Mouse (Mus musculus) intestine, embryonic 14.5 days (tissue): ENCODE measurements around the gene Prtn3. TPM values are rescaled to one million over a fixed set of nuclear protein-coding genes. Genes with fewer than 3 reads are reported as not detected.

Experiments
- ATAC-seq: fragments of 200-750 bp; cut with Nextera tagmentation; replicated peaks from 2 replicates; pipeline ENCODE4 v1.8.0; 2017; ENCODE audit warnings: low read depth, moderate number of reproducible peaks, moderate TSS enrichment, moderate library complexity; ENCODE audit not compliant: low FRiP score, low TSS enrichment
- DNase-seq: peaks from one replicate; pipeline ENCODE4 v3.0.0-alpha.2; 2018; ENCODE audit warnings: low spot score
- H3K27ac ChIP-seq: fragments of 300-500 bp; sonication (generic); 2 replicates; pipeline ENCODE4 v1.5.1; 2014; ENCODE audit warnings: low read depth, mild to moderate bottlenecking, control low read depth
- H3K27me3 ChIP-seq: fragments of 300-500 bp; sonication (generic); replicated peaks from 2 replicates; pipeline ENCODE4 v1.6.1; 2014; ENCODE audit warnings: low read length, control low read depth; ENCODE audit not compliant: control insufficient read depth, insufficient read depth
- H3K36me3 ChIP-seq: fragments of 300-500 bp; sonication (generic); 2 replicates; pipeline ENCODE4 v1.6.1; 2014; ENCODE audit warnings: low read length, control low read depth; ENCODE audit not compliant: control insufficient read depth, insufficient read depth
- H3K4me1 ChIP-seq: fragments of 300-500 bp; sonication (generic); replicated peaks from 2 replicates; pipeline ENCODE4 v1.6.1; 2014; ENCODE audit warnings: low read length, control low read depth, mixed read lengths; ENCODE audit not compliant: control insufficient read depth, insufficient read depth
- H3K4me2 ChIP-seq: fragments of 300-500 bp; sonication (generic); 2 replicates; pipeline ENCODE4 v1.6.1; 2014; ENCODE audit warnings: low read length
- H3K4me3 ChIP-seq: fragments of 300-500 bp; sonication (generic); 2 replicates; pipeline ENCODE4 v1.5.1; 2014; ENCODE audit warnings: low read depth, low read length, control low read depth, mixed read lengths
- H3K9ac ChIP-seq: fragments of 300-500 bp; sonication (generic); 2 replicates; pipeline ENCODE4 v1.6.1; 2014; ENCODE audit warnings: mild to moderate bottlenecking, low read length
- H3K9me3 ChIP-seq: fragments of 300-500 bp; sonication (generic); 2 replicates; pipeline ENCODE4 v1.6.1; 2016; ENCODE audit warnings: low read length, control low read depth; ENCODE audit not compliant: control insufficient read depth
- WGBS: fragments of 180-500 bp; shearing (Covaris S2); extraction: QIAGEN DNeasy Blood & Tissue Kit; methylation state at CpG from one replicate; pipeline ENCODE4 v1.1.7; 2014; 5-methylcytosine and 5-hydroxymethylcytosine counted together
- polyA plus RNA-seq: library from polyadenylated mRNA; unstranded; fragments of >200 nt; fragmentation: Nextera tagmentation; extraction: Ambion mirVana; gene quantifications from 2 replicates; pipeline ENCODE4 v1.2.1, GENCODE M21; 2014

Prtn3 gene
- polyA plus RNA-seq, 1 experiment from 2014 or later, result 5.2 TPM

GRCm38 (mm10) chr10:79857894-79858293, 16.4 kb upstream of the Prtn3 start:
- Histone ChIP-seq H3K9ac (peak overlapping the region; percentile 35; the same call in 1 of the 2 replicates), H3K27me3 (no peaks in the 10 kb centered on the region), H3K9me3 (no peaks in the 10 kb centered on the region), H3K4me3 (peak overlapping the region; percentile 98), H3K4me1 (peaks cover 29% of the 10 kb centered on the region), H3K4me2 (peak overlapping the region; percentile 96), H3K27ac (peak overlapping the region; percentile 43), H3K36me3 (peaks cover 60% of the 10 kb centered on the region)
- DNase-seq (no peak), ATAC-seq (no peak)
- 60% methylated on average over 2 of the region's 2 CpGs for WGBS

DNA sequence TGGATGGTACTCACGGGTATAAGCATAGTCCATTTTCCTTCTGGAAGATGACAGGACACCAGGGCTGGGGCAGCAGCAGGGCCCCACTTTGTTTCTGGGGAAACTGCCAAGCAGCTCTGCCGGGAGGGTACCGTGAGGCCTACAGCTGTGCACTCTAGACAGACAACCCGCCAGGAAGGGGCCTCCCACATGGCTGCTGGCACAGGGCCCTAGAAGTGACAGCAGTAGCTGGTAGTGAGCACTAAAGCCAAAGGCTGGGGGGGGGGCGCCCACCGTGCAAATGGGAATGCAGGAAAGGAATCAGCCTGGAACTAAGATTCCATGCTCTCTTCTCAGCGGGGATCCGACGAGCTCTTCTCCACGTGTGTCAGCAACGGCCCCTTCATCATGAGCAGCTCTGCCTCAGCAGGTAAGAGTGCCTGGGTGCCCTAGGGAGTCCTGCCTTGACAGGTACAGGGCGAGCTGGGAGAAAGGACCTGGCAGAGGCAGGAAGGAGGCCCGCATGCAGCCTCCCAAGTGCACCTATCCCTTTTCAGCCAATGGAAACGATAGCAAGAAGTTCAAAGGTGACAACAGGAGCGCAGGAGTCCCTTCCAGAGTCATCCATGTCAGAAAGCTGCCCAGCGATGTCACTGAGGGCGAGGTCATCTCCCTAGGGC, 15.7 kb upstream of the Prtn3 start:
- no peak for ATAC-seq
- WGBS, result 54% methylated on average over 17 of the region's 17 CpGs
- H3K36me3 ChIP-seq, result peaks cover 66% of the 10 kb centered on the region
- no peak for DNase-seq
- H3K27me3 ChIP-seq, result no peaks in the 10 kb centered on the region
- H3K27ac ChIP-seq, result peak overlapping the region; percentile 33; the same call in 1 of the 2 replicates
- H3K4me2 ChIP-seq, result peak overlapping the region; percentile 96
- H3K9ac ChIP-seq, result peak overlapping the region; percentile 35; the same call in 1 of the 2 replicates
- peaks cover 26% of the 10 kb centered on the region for H3K4me1 ChIP-seq
- H3K4me3 ChIP-seq, result peak overlapping the region; percentile 98
- H3K9me3 ChIP-seq, result no peaks in the 10 kb centered on the region

DNA sequence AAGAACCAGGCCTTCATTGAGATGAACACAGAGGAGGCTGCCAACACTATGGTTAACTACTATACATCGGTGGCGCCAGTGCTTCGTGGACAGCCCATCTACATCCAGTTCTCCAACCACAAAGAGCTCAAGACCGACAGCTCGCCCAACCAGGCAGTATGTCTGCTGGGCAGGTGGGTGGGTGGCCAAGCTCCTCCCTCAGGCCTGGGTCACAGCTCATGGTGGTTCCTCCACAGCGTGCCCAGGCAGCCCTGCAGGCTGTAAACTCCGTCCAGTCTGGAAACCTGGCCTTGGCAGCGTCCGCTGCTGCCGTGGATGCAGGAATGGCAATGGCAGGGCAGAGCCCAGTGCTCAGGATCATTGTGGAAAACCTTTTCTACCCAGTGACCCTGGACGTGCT, 15.2 kb upstream of the Prtn3 start:
- no peak overlapping the region for H3K4me3 ChIP-seq
- H3K4me1 ChIP-seq, result peaks cover 26% of the 10 kb centered on the region
- no peak overlapping the region for H3K4me2 ChIP-seq
- H3K36me3 ChIP-seq, result peaks cover 70% of the 10 kb centered on the region
- ATAC-seq (no peak), DNase-seq (no peak)
- H3K27me3 ChIP-seq, result no peaks in the 10 kb centered on the region
- 84% methylated on average over 11 of the region's 11 CpGs for WGBS
- no peaks in the 10 kb centered on the region for H3K9me3 ChIP-seq
- H3K27ac ChIP-seq, result no peak overlapping the region
- H3K9ac ChIP-seq, result no peak overlapping the region

GRCm38 (mm10) chr10:79860079-79860911, 14.0 kb upstream of the Prtn3 start:
- no peak overlapping the region for H3K27ac ChIP-seq
- no peaks in the 10 kb centered on the region for H3K27me3 ChIP-seq
- no peak overlapping the region for H3K4me3 ChIP-seq
- no peak for DNase-seq
- H3K9ac ChIP-seq, result no peak overlapping the region
- H3K36me3 ChIP-seq, result peaks cover 80% of the 10 kb centered on the region
- H3K4me1 ChIP-seq, result peaks cover 26% of the 10 kb centered on the region
- H3K4me2 ChIP-seq, result no peak overlapping the region
- ATAC-seq, result no peak
- no peaks in the 10 kb centered on the region for H3K9me3 ChIP-seq
- 92% methylated on average over 26 of the region's 26 CpGs for WGBS

GRCm38 (mm10) chr10:79861230-79862048, 12.8 kb upstream of the Prtn3 start:
- Histone ChIP-seq H3K9me3 (no peaks in the 10 kb centered on the region), H3K27ac (0 out of 2 replicates have a peak overlapping the region, but pooled peaks have one; percentile 9), H3K9ac (no peak overlapping the region), H3K27me3 (no peaks in the 10 kb centered on the region), H3K4me3 (no peak overlapping the region), H3K36me3 (peaks cover 91% of the 10 kb centered on the region), H3K4me1 (peaks cover 24% of the 10 kb centered on the region), H3K4me2 (no peak overlapping the region)
- DNase-seq (no peak), ATAC-seq (no peak)
- WGBS, result 74% methylated on average over 25 of the region's 25 CpGs

DNA sequence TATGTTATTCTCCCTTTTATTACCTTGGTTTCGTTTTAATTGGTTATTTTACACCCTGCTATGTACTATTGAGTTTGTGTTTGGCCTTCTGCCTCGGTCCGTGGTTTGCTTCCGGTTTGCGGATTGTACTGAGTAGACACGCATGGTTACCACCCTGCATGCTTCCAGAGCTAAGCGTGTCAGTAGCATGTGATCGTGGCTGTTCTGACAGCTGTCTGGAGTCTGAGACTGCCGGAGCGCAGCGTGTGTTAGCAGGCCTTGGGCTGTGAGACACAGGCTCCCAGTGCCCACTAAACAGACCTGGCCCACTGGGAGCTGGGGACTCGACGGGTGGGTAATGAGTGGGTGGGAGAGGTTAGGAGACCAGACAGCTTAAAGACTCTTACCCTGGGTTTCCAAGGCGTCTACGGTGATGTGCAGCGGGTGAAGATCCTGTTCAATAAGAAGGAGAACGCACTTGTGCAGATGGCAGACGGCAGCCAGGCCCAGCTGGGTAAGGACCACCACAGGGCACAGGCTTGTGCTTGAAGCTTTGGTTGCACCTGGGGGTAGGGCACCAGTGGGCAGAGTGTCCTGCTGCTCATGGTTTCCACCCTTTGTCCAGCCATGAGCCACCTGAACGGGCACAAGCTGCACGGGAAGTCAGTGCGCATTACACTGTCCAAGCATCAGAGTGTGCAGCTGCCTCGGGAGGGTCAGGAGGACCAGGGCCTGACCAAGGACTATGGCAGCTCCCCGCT, 12.1 kb upstream of the Prtn3 start:
- no peak overlapping the region for H3K9ac ChIP-seq
- no peak for DNase-seq
- peaks cover 87% of the 10 kb centered on the region for H3K36me3 ChIP-seq
- no peak for ATAC-seq
- H3K4me3 ChIP-seq, result no peak overlapping the region
- no peaks in the 10 kb centered on the region for H3K9me3 ChIP-seq
- WGBS, result 88% methylated on average over 23 of the region's 23 CpGs
- no peaks in the 10 kb centered on the region for H3K27me3 ChIP-seq
- no peak overlapping the region for H3K4me2 ChIP-seq
- peaks cover 16% of the 10 kb centered on the region for H3K4me1 ChIP-seq
- no peak overlapping the region for H3K27ac ChIP-seq

GRCm38 (mm10) chr10:79862925-79863324, 11.4 kb upstream of the Prtn3 start:
- Histone ChIP-seq H3K36me3 (peaks cover 82% of the 10 kb centered on the region), H3K9me3 (no peaks in the 10 kb centered on the region), H3K4me2 (no peak overlapping the region), H3K4me3 (no peak overlapping the region), H3K9ac (no peak overlapping the region), H3K27me3 (no peaks in the 10 kb centered on the region), H3K4me1 (peaks cover 9% of the 10 kb centered on the region), H3K27ac (no peak overlapping the region)
- DNase-seq (no peak), ATAC-seq (no peak)
- 63% methylated on average over 10 of the region's 10 CpGs for WGBS
